In genomic region chr2:27262984-27263383, GRCm38 (mm10) we compare ENCODE assay signal across 24 mouse cellular contexts. TPM values are rescaled to one million over a fixed set of nuclear protein-coding genes. Genes with fewer than 3 reads are reported as not detected.
DNase-seq lines count a peak whose midpoint lies in the region; ATAC-seq lines count a peak whose summit lies in the region.
"Had no signal": no experiment of that assay in that cellular context is flagged by ENCODE, and none has a peak within 500 bp of the region (broad histone marks: within the 10 kb centered on the region; RNA-seq: fewer than 3 reads in every experiment).

No protein-coding gene starts in this region.

- H3K4me2 ChIP-seq in heart, embryonic 11.5 days: no peak overlapping the region
- H3K4me2 ChIP-seq: embryonic facial prominence, embryonic 15.5 days; heart, embryonic 15.5 days; hindbrain, embryonic 15.5 days; limb, embryonic 12.5 days; liver, embryonic 11.5 days; neural tube, embryonic 13.5 days had no signal

- peaks cover 1% of the 10 kb centered on the region for H3K4me1 ChIP-seq in heart, embryonic 11.5 days (ENCODE audit: control insufficient read depth, insufficient read depth, low read length)
- peaks cover 15% of the 10 kb centered on the region for H3K4me1 ChIP-seq in brown adipose tissue, adult 24 weeks (ENCODE audit: control insufficient read depth, insufficient read depth, insufficient read length, low read length)
- H3K4me1 ChIP-seq: embryonic facial prominence, embryonic 15.5 days; hindbrain, embryonic 15.5 days; limb, embryonic 12.5 days; midbrain, embryonic 10.5 days; neural tube, embryonic 13.5 days had no signal

- 82% methylated on average over 4 of the region's 4 CpGs for WGBS in heart, embryonic 11.5 days (ENCODE audit: insufficient replicate concordance)

- H3K4me3 ChIP-seq in heart, embryonic 11.5 days (ENCODE audit: low read depth, low read length): no peak overlapping the region
- no peak overlapping the region for H3K4me3 ChIP-seq in brown adipose tissue, adult 24 weeks (ENCODE audit: insufficient read depth, low read depth, low read length)
- H3K4me3 ChIP-seq: embryonic facial prominence, embryonic 15.5 days; heart, embryonic 15.5 days; hindbrain, embryonic 15.5 days; limb, embryonic 12.5 days; midbrain, embryonic 10.5 days; myocyte; neural tube, embryonic 13.5 days had no signal

- ATAC-seq in heart, embryonic 11.5 days (replicated peaks; ENCODE audit: insufficient number of reproducible peaks, low FRiP score, low TSS enrichment): no peak
- no peak for ATAC-seq in cerebellum, adult (ENCODE audit: insufficient number of reproducible peaks, low FRiP score, low TSS enrichment)
- ATAC-seq: forebrain, embryonic 16.5 days; liver, postnatal 0 days; lung, postnatal 0 days; midbrain, embryonic 16.5 days had no signal

- H3K27ac ChIP-seq in heart, embryonic 11.5 days (ENCODE audit: low read depth, low read length): no peak overlapping the region
- peak overlapping the region; percentile 64 for H3K27ac ChIP-seq in brown adipose tissue, adult 24 weeks (replicated peaks; ENCODE audit: low read depth, low read length)
- H3K27ac ChIP-seq: embryonic facial prominence, embryonic 15.5 days; heart, embryonic 15.5 days; hindbrain, embryonic 15.5 days; limb, embryonic 12.5 days; midbrain, embryonic 10.5 days; neural tube, embryonic 13.5 days had no signal

- H3K9ac ChIP-seq in heart, embryonic 11.5 days (ENCODE audit: low read depth, low read length): no peak overlapping the region
- H3K9ac ChIP-seq: embryonic facial prominence, embryonic 15.5 days; heart, embryonic 15.5 days; hindbrain, embryonic 15.5 days; limb, embryonic 12.5 days; liver, postnatal 0 days; neural tube, embryonic 13.5 days had no signal

- no peaks in the 10 kb centered on the region for H3K9me3 ChIP-seq in heart, embryonic 11.5 days (replicated peaks; ENCODE audit: control insufficient read depth, low read length)
- H3K9me3 ChIP-seq: embryonic facial prominence, embryonic 15.5 days; heart, embryonic 15.5 days; hindbrain, embryonic 15.5 days; limb, embryonic 12.5 days had no signal

- H3K36me3 ChIP-seq in heart, embryonic 11.5 days (ENCODE audit: control insufficient read depth, insufficient read depth, low read length): no peaks in the 10 kb centered on the region
- H3K36me3 ChIP-seq: heart, embryonic 15.5 days had no signal

- H3K27me3 ChIP-seq in heart, embryonic 11.5 days (ENCODE audit: control insufficient read depth, insufficient read depth, low read length): no peaks in the 10 kb centered on the region
- H3K27me3 ChIP-seq: embryonic facial prominence, embryonic 15.5 days; heart, embryonic 15.5 days; hindbrain, embryonic 15.5 days; limb, embryonic 12.5 days; neural tube, embryonic 13.5 days had no signal

- peak; percentile 94 for DNase-seq in heart, adult 11 months
- DNase-seq in kidney, adult 8-10 months: peak; percentile 52 to 74
- DNase-seq in kidney, postnatal 25 days: peak; percentile 51 to 79
- no peak for DNase-seq in urinary bladder, adult 18-20 months (ENCODE audit: low spot score in 2 of 2)
- DNase-seq: cerebellum, adult 9-10 months; gastrocnemius, postnatal 36 days; heart, postnatal 36 days; liver, postnatal 0 days; right cerebral cortex, postnatal 4 days; thymus, postnatal 25 days had no signal

RNA-seq across cellular contexts. Expression of gene Sardh, which starts 14.8 kb away (rescaled TPM):
- polyA plus RNA-seq in heart, embryonic 11.5 days (2014; fragmentation: Nextera tagmentation; extraction: Ambion mirVana): 12.9 and 15.1 TPM in 2 replicates
- 12.8 and 17.7 TPM in 2 replicates for polyA plus RNA-seq in brown adipose tissue, adult 24 weeks (2012; ENCODE audit: insufficient read depth, insufficient read length, missing spikeins)

Comparison
In these comparisons a context has a peak if more than half of its experiments do, and no peak if none do; other contexts are left out.
1. DNase-seq: peak in heart, adult 11 months (single experiment), kidney, adult 8-10 months (2 of 2) and kidney, postnatal 25 days (2 of 2); none in urinary bladder, adult 18-20 months (0 of 2).